In the genomic region with DNA sequence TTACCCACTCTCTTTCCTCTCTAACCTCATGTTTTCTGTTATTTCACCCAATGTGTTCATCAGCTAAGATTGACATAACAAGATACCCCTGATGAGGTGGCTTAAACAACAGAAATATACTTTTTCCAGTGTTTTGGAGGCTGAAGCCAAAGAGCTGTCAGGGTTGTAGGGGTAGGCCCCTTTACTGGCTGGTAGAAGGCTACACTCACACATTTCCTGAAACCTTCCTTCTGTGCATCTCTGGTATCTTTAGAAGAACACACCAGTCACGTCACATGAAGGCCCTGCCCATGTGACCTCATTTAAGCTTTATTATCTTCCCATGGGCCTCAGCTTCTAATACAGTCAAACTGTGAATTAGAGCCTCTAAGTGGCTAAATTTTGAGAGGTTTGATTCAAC, we compare ENCODE assay signal across 28 mouse cellular contexts. TPM values are rescaled to one million over a fixed set of nuclear protein-coding genes. Genes with fewer than 3 reads are reported as not detected.
A peak's percentile ranks its signal among the peaks of the same experiment; 100 is the strongest.
DNase-seq lines count a peak whose midpoint lies in the region; ATAC-seq and TF ChIP-seq lines count a peak whose summit lies in the region.
"Had no signal": no experiment of that assay in that cellular context is flagged by ENCODE, and none has a peak within 500 bp of the region (broad histone marks: within the 10 kb centered on the region; RNA-seq: fewer than 3 reads in every experiment).

No protein-coding gene starts in this region.

- no peaks in the 10 kb centered on the region for H3K9me3 ChIP-seq in heart, embryonic 15.5 days (replicated peaks)
- H3K9me3 ChIP-seq in intestine, embryonic 16.5 days (ENCODE audit: control insufficient read depth, low read length) = no peaks in the 10 kb centered on the region
- H3K9me3 ChIP-seq in intestine, embryonic 15.5 days = no peaks in the 10 kb centered on the region
- H3K9me3 ChIP-seq in midbrain, embryonic 11.5 days (ENCODE audit: control insufficient read depth, low read length) = no peaks in the 10 kb centered on the region
- H3K9me3 ChIP-seq in midbrain, embryonic 15.5 days = no peaks in the 10 kb centered on the region
- H3K9me3 ChIP-seq: embryonic facial prominence, embryonic 10.5 days; embryonic facial prominence, embryonic 13.5 days; forebrain, embryonic 10.5 days; forebrain, embryonic 13.5 days; heart, embryonic 12.5 days had no signal

- H3K36me3 ChIP-seq in heart, embryonic 15.5 days = peaks cover 8% of the 10 kb centered on the region; the same call in 1 of the 2 replicates
- no peaks in the 10 kb centered on the region for H3K36me3 ChIP-seq in intestine, embryonic 16.5 days (ENCODE audit: control insufficient read depth, insufficient read depth, low read length)
- no peaks in the 10 kb centered on the region for H3K36me3 ChIP-seq in intestine, embryonic 15.5 days
- H3K36me3 ChIP-seq in midbrain, embryonic 11.5 days (ENCODE audit: control insufficient read depth, insufficient read depth, low read length) = no peaks in the 10 kb centered on the region
- H3K36me3 ChIP-seq in midbrain, embryonic 15.5 days (replicated peaks) = no peaks in the 10 kb centered on the region
- H3K36me3 ChIP-seq: embryonic facial prominence, embryonic 10.5 days; forebrain, embryonic 10.5 days had no signal

- intact Hi-C loops in gastrocnemius, adult 2 months (cut with DNase I) = no loop called here
- intact Hi-C loops in gastrocnemius, postnatal 36 days (cut with DNase I) = no loop called here
- intact Hi-C loops in heart, postnatal 25 days (cut with DNase I) = no loop called here

- no peak overlapping the region for H3K4me3 ChIP-seq in gastrocnemius, adult 2 months
- no peak overlapping the region for H3K4me3 ChIP-seq in heart, embryonic 15.5 days
- H3K4me3 ChIP-seq in intestine, embryonic 16.5 days (ENCODE audit: low read length) = no peak overlapping the region
- no peak overlapping the region for H3K4me3 ChIP-seq in intestine, embryonic 15.5 days (replicated peaks)
- no peak overlapping the region for H3K4me3 ChIP-seq in midbrain, embryonic 11.5 days (ENCODE audit: low read depth, low read length)
- no peak overlapping the region for H3K4me3 ChIP-seq in midbrain, embryonic 15.5 days
- H3K4me3 ChIP-seq: embryonic facial prominence, embryonic 10.5 days; embryonic facial prominence, embryonic 13.5 days; forebrain, embryonic 10.5 days; forebrain, embryonic 13.5 days; heart, embryonic 12.5 days had no signal

- no peak for DNase-seq in gastrocnemius, adult 2 months
- DNase-seq in gastrocnemius, postnatal 36 days = no peak
- no peak for DNase-seq in heart, postnatal 25 days (ENCODE audit: low spot score)
- peak; percentile 8 for DNase-seq in midbrain, embryonic 11.5 days (ENCODE audit: low spot score, missing footprints)
- DNase-seq: adrenal gland, adult 8-10 months; adrenal gland, postnatal 25 days; cerebellum, adult 11-12 months; cerebellum, adult 8-10 months; cerebellum, postnatal 10 days; cerebellum, postnatal 36 days; embryo, embryonic 11 days; gastrocnemius, postnatal 14 days; heart, postnatal 4 days; kidney, adult 11 months had no signal

- H3K27ac ChIP-seq in gastrocnemius, adult 2 months = peak overlapping the region; percentile 66; the same call in 1 of the 2 replicates
- H3K27ac ChIP-seq in heart, embryonic 15.5 days = peak overlapping the region; percentile 37; the same call in 1 of the 2 replicates
- peak overlapping the region; percentile 15; the same call in 1 of the 2 replicates for H3K27ac ChIP-seq in intestine, embryonic 16.5 days (ENCODE audit: low read length)
- no peak overlapping the region for H3K27ac ChIP-seq in intestine, embryonic 15.5 days
- no peak overlapping the region for H3K27ac ChIP-seq in midbrain, embryonic 11.5 days (ENCODE audit: low read depth, low read length)
- H3K27ac ChIP-seq in midbrain, embryonic 15.5 days = no peak overlapping the region
- H3K27ac ChIP-seq: embryonic facial prominence, embryonic 10.5 days; embryonic facial prominence, embryonic 13.5 days; forebrain, embryonic 10.5 days; forebrain, embryonic 13.5 days; hindbrain, embryonic 14.5 days; hindbrain, postnatal 0 days had no signal

- no peak for TF ChIP-seq CTCF in gastrocnemius, adult 2 months (IDR thresholded peaks at IDR 0.05)

- H3K4me1 ChIP-seq in heart, embryonic 15.5 days (replicated peaks) = peaks cover 45% of the 10 kb centered on the region
- H3K4me1 ChIP-seq in intestine, embryonic 16.5 days (ENCODE audit: control insufficient read depth, insufficient read depth, low read length) = peaks cover 3% of the 10 kb centered on the region
- H3K4me1 ChIP-seq in intestine, embryonic 15.5 days (replicated peaks) = no peaks in the 10 kb centered on the region
- no peaks in the 10 kb centered on the region for H3K4me1 ChIP-seq in midbrain, embryonic 11.5 days (ENCODE audit: control insufficient read depth, insufficient read depth, low read length)
- 0 out of 2 replicates have a peak, but pooled peaks cover 2% of the 10 kb centered on the region for H3K4me1 ChIP-seq in midbrain, embryonic 15.5 days
- H3K4me1 ChIP-seq: forebrain, embryonic 10.5 days; forebrain, embryonic 13.5 days had no signal

- 35% methylated on average over 1 of the region's 1 CpGs for WGBS in heart, embryonic 15.5 days
- 69% methylated on average over 1 of the region's 1 CpGs for WGBS in intestine, embryonic 16.5 days
- WGBS in intestine, embryonic 15.5 days = 43% methylated on average over 1 of the region's 1 CpGs
- WGBS in midbrain, embryonic 11.5 days = 76% methylated on average over 1 of the region's 1 CpGs
- 69% methylated on average over 1 of the region's 1 CpGs for WGBS in midbrain, embryonic 15.5 days

- no peak overlapping the region for H3K9ac ChIP-seq in heart, embryonic 15.5 days
- H3K9ac ChIP-seq in intestine, embryonic 16.5 days (ENCODE audit: low read depth, low read length) = no peak overlapping the region
- no peak overlapping the region for H3K9ac ChIP-seq in intestine, embryonic 15.5 days
- H3K9ac ChIP-seq in midbrain, embryonic 11.5 days (ENCODE audit: low read length) = no peak overlapping the region
- no peak overlapping the region for H3K9ac ChIP-seq in midbrain, embryonic 15.5 days
- H3K9ac ChIP-seq: embryonic facial prominence, embryonic 13.5 days; forebrain, embryonic 13.5 days; heart, embryonic 12.5 days; hindbrain, embryonic 14.5 days had no signal

- no peak for ATAC-seq in heart, embryonic 15.5 days (replicated peaks; ENCODE audit: insufficient number of reproducible peaks, insufficient read depth, low FRiP score, low read depth)
- no peak for ATAC-seq in intestine, embryonic 16.5 days
- ATAC-seq in intestine, embryonic 15.5 days = no peak
- ATAC-seq in midbrain, embryonic 11.5 days (ENCODE audit: low FRiP score) = no peak
- no peak for ATAC-seq in midbrain, embryonic 15.5 days (replicated peaks)
- ATAC-seq: activated CD4-positive, CD25-positive, alpha-beta regulatory T cell, adult 4 months; forebrain, embryonic 13.5 days; forebrain, embryonic 16.5 days; hindbrain, postnatal 0 days; inflammation-experienced regulatory T-cells, adult 6 months had no signal

- no peaks in the 10 kb centered on the region for H3K27me3 ChIP-seq in heart, embryonic 15.5 days
- no peaks in the 10 kb centered on the region for H3K27me3 ChIP-seq in intestine, embryonic 16.5 days (replicated peaks; ENCODE audit: control insufficient read depth, insufficient read depth, low read length)
- no peaks in the 10 kb centered on the region for H3K27me3 ChIP-seq in intestine, embryonic 15.5 days (replicated peaks)
- no peaks in the 10 kb centered on the region for H3K27me3 ChIP-seq in midbrain, embryonic 11.5 days (ENCODE audit: control insufficient read depth, insufficient read depth, low read length)
- H3K27me3 ChIP-seq in midbrain, embryonic 15.5 days (replicated peaks) = no peaks in the 10 kb centered on the region
- H3K27me3 ChIP-seq: embryonic facial prominence, embryonic 13.5 days; forebrain, embryonic 13.5 days; heart, embryonic 12.5 days had no signal

- H3K4me2 ChIP-seq in heart, embryonic 15.5 days = no peak overlapping the region
- no peak overlapping the region for H3K4me2 ChIP-seq in intestine, embryonic 16.5 days (ENCODE audit: low read depth, low read length)
- no peak overlapping the region for H3K4me2 ChIP-seq in intestine, embryonic 15.5 days (replicated peaks)
- H3K4me2 ChIP-seq in midbrain, embryonic 11.5 days = no peak overlapping the region
- H3K4me2 ChIP-seq in midbrain, embryonic 15.5 days = no peak overlapping the region
- H3K4me2 ChIP-seq: embryonic facial prominence, embryonic 13.5 days; forebrain, embryonic 13.5 days; heart, embryonic 12.5 days; hindbrain, embryonic 14.5 days had no signal

RNA-seq across cellular contexts. Expression of a gene that starts 12.9 kb away (rescaled TPM):
- total RNA-seq in gastrocnemius, adult 2 months (2021) = 10 to 100 TPM; 13.3 to 22.3 TPM
- 10 to 100 TPM; 19.0 to 21.4 TPM for total RNA-seq in gastrocnemius, postnatal 36 days (2021)
- 111 and 117 TPM in 2 replicates for polyA plus RNA-seq in heart, embryonic 15.5 days (2015; fragmentation: Nextera tagmentation; extraction: Ambion mirVana)
- 10 to 100 TPM; 72.6 to 81.7 TPM for total RNA-seq in heart, postnatal 25 days (2021)
- 46.6 and 49.0 TPM in 2 replicates for polyA plus RNA-seq in intestine, embryonic 16.5 days (2015; fragmentation: Nextera tagmentation; extraction: Ambion mirVana)
- polyA plus RNA-seq in intestine, embryonic 15.5 days (2015; fragmentation: Nextera tagmentation; extraction: Ambion mirVana) = 53.6 and 53.8 TPM in 2 replicates
- 14.8 and 17.1 TPM in 2 replicates for polyA plus RNA-seq in midbrain, embryonic 11.5 days (2014; fragmentation: Nextera tagmentation; extraction: Ambion mirVana)
- polyA plus RNA-seq in midbrain, embryonic 15.5 days (2015; fragmentation: Nextera tagmentation; extraction: Ambion mirVana) = 19.2 and 20.4 TPM in 2 replicates
- polyA plus RNA-seq: inflammation-experienced regulatory T-cells, adult 6 months had no signal

Comparison
In these comparisons a context has a peak if more than half of its experiments do, and no peak if none do; other contexts are left out.
1. H3K27ac ChIP-seq: peak in gastrocnemius, adult 2 months (single experiment), heart, embryonic 15.5 days (single experiment) and intestine, embryonic 16.5 days (single experiment); none in intestine, embryonic 15.5 days (single experiment), midbrain, embryonic 11.5 days (single experiment) and midbrain, embryonic 15.5 days (single experiment).